Mouse (Mus musculus) c-Kit-positive CD71-positive TER-119-negative erythroid progenitor cells, embryonic 14.5 days (primary cell): ENCODE measurements around the gene Kif17.
A peak's percentile ranks its signal among the peaks of the same experiment; 100 is the strongest.

Experiments
- DNase-seq: peaks from one replicate; pipeline ENCODE4 v3.0.0-alpha.2; 2013; ENCODE audit warnings: low read depth

Gene Kif17

GRCm38 (mm10) chr4:138250088-138250960 is at the start of gene Kif17, which contains the start of gene Sh2d5:
TSS of gene Kif17 (plus strand) at chr4:138250435.
TSS of gene Sh2d5 (plus strand) at chr4:138250403.
- peak; percentile 65 for DNase-seq

- no peak for DNase-seq
These were observed 49.5 kb upstream of the Kif17 start for GRCm38 (mm10) chr4:138200769-138201168.

GRCm38 (mm10) chr4:138201696-138202095 is 48.5 kb upstream of the Kif17 start:
- no peak for DNase-seq

GRCm38 (mm10) chr4:138210116-138210515 is 40.1 kb upstream of the Kif17 start:
- no peak for DNase-seq

- DNase-seq, result no peak
These were observed 36.4 kb upstream of the Kif17 start for GRCm38 (mm10) chr4:138213861-138214260.

GRCm38 (mm10) chr4:138215671-138216199 is 34.5 kb upstream of the Kif17 start:
- no peak for DNase-seq

GRCm38 (mm10) chr4:138216200-138216890 is 33.9 kb upstream of the Kif17 start, which contains the start of gene Hp1bp3:
TSS of gene Hp1bp3 (plus strand) at chr4:138216296.
- no peak for DNase-seq

GRCm38 (mm10) chr4:138216891-138217392 is 33.3 kb upstream of the Kif17 start:
- peak; percentile 95 for DNase-seq

- DNase-seq, result peak; percentile 30
These were observed 32.8 kb upstream of the Kif17 start for GRCm38 (mm10) chr4:138217441-138217840.

GRCm38 (mm10) chr4:138217951-138218685 is 32.1 kb upstream of the Kif17 start:
- peak; percentile 31 for DNase-seq

- DNase-seq, result no peak
These were observed 30.9 kb upstream of the Kif17 start for GRCm38 (mm10) chr4:138219331-138219730.

GRCm38 (mm10) chr4:138220761-138221160 is 29.5 kb upstream of the Kif17 start:
- no peak for DNase-seq

GRCm38 (mm10) chr4:138221406-138221805 is 28.8 kb upstream of the Kif17 start:
- no peak for DNase-seq

GRCm38 (mm10) chr4:138222396-138222795 is 27.8 kb upstream of the Kif17 start:
- DNase-seq, result no peak

- no peak for DNase-seq
These were observed 26.6 kb upstream of the Kif17 start for GRCm38 (mm10) chr4:138223623-138224022.

GRCm38 (mm10) chr4:138246756-138247665 is 3.2 kb upstream of the Kif17 start:
- no peak for DNase-seq

GRCm38 (mm10) chr4:138251819-138252218 is 1.6 kb downstream of the Kif17 start:
- DNase-seq, result no peak

- no peak for DNase-seq
These were observed 2.0 kb downstream of the Kif17 start for GRCm38 (mm10) chr4:138252231-138252630.

- no peak for DNase-seq
These were observed 7.0 kb downstream of the Kif17 start for GRCm38 (mm10) chr4:138257116-138257687.

- DNase-seq, result no peak
These were observed 8.4 kb downstream of the Kif17 start for GRCm38 (mm10) chr4:138258663-138259062.
